Mouse (Mus musculus) limb, embryonic 12.5 days (tissue): Measurements from ENCODE around the gene Prr15. TPM values are rescaled to one million over a fixed set of nuclear protein-coding genes. Genes with fewer than 3 reads are reported as not detected.
A peak's percentile ranks its signal among the peaks of the same experiment; 100 is the strongest.

Experiments used
- ATAC-seq: fragments of 200-750 bp; cut with Nextera tagmentation; 2 replicates; pipeline ENCODE4 v1.8.0; 2017; ENCODE audit warnings: low read depth, moderate TSS enrichment; ENCODE audit not compliant: insufficient number of reproducible peaks, insufficient read depth, low FRiP score, low TSS enrichment
- H3K27ac ChIP-seq: fragments of 300-500 bp; sonication (generic); 2 replicates; pipeline ENCODE4 v1.5.1; 2016; ENCODE audit warnings: mild to moderate bottlenecking, moderate library complexity
- H3K27me3 ChIP-seq: fragments of 300-500 bp; sonication (generic); 2 replicates; pipeline ENCODE4 v1.6.1; 2016; ENCODE audit warnings: mild to moderate bottlenecking, moderate library complexity
- H3K36me3 ChIP-seq: fragments of 300-500 bp; sonication (generic); 2 replicates; pipeline ENCODE4 v1.6.1; 2016; ENCODE audit warnings: mild to moderate bottlenecking, moderate library complexity
- H3K4me1 ChIP-seq: fragments of 300-500 bp; sonication (generic); replicated peaks from 2 replicates; pipeline ENCODE4 v1.6.1; 2016
- H3K4me2 ChIP-seq: fragments of 300-500 bp; sonication (generic); 2 replicates; pipeline ENCODE4 v1.6.1; 2016; ENCODE audit warnings: mild to moderate bottlenecking, moderate library complexity
- H3K4me3 ChIP-seq: fragments of 300-500 bp; sonication (generic); replicated peaks from 2 replicates; pipeline ENCODE4 v1.5.1; 2016; ENCODE audit warnings: mild to moderate bottlenecking
- H3K9ac ChIP-seq: fragments of 300-500 bp; sonication (generic); replicated peaks from 2 replicates; pipeline ENCODE4 v1.6.1; 2016; ENCODE audit warnings: mild to moderate bottlenecking, moderate library complexity
- H3K9me3 ChIP-seq: fragments of 300-500 bp; sonication (generic); 2 replicates; pipeline ENCODE4 v1.6.1; 2016; ENCODE audit warnings: mild to moderate bottlenecking, moderate library complexity
- WGBS: fragments of 180-500 bp; shearing (Covaris S2); methylation state at CpG from one replicate; pipeline ENCODE4 v1.1.7; 2016; 5-methylcytosine and 5-hydroxymethylcytosine counted together
- polyA plus RNA-seq: library from polyadenylated mRNA; unstranded; fragments of >200 nt; fragmentation: Nextera tagmentation; extraction: Ambion mirVana; gene quantifications from 2 replicates; pipeline ENCODE4 v1.2.1, GENCODE M21; 2016

Prr15 gene
- polyA plus RNA-seq, 1 experiment from 2014 or later, result 0.40 TPM

DNA sequence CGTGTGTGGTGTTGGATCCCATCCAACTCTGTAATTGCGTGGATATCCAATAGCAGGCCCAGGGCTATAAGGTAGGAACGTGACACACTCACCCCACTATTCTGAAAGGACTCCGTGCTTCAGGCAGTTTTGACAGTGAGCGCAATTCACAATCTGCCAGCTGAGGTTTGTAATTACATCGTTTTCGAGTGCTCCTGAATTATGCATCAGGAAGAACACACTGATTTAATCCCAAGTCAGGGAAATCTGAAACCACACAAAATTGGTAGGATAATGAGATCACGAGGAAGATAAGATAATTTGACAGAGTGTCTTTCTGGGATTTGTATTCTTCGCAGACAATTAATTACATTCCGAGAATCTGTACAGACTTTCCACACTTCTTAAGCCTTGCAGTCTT is 6.1 kb downstream of the Prr15 start:
- no peak overlapping the region for H3K4me3 ChIP-seq
- no peaks in the 10 kb centered on the region for H3K36me3 ChIP-seq
- 44% methylated on average over 10 of the region's 10 CpGs for WGBS
- no peak for ATAC-seq
- H3K4me2 ChIP-seq, result no peak overlapping the region
- peaks cover 42% of the 10 kb centered on the region for H3K4me1 ChIP-seq
- H3K27ac ChIP-seq, result no peak overlapping the region
- H3K27me3 ChIP-seq, result peaks cover 52% of the 10 kb centered on the region
- H3K9me3 ChIP-seq, result no peaks in the 10 kb centered on the region
- H3K9ac ChIP-seq, result no peak overlapping the region

GRCm38 (mm10) chr6:54332203-54332602 is 6.6 kb downstream of the Prr15 start:
- Histone ChIP-seq H3K27ac (no peak overlapping the region), H3K4me2 (no peak overlapping the region)
- no peak for ATAC-seq

GRCm38 (mm10) chr6:54333116-54333651 is 7.5 kb downstream of the Prr15 start:
- Histone ChIP-seq H3K9me3 (no peaks in the 10 kb centered on the region), H3K9ac (no peak overlapping the region), H3K4me2 (no peak overlapping the region), H3K4me3 (no peak overlapping the region), H3K27ac (no peak overlapping the region), H3K4me1 (peaks cover 33% of the 10 kb centered on the region), H3K27me3 (peaks cover 38% of the 10 kb centered on the region), H3K36me3 (no peaks in the 10 kb centered on the region)
- 48% methylated on average over 11 of the region's 11 CpGs for WGBS
- ATAC-seq, result 0 out of 2 replicates have a peak, but pooled peaks have one; percentile 8

More at GRCm38 (mm10) chr6:54332203-54332602, 6.6 kb downstream of the Prr15 start:
- peaks cover 38% of the 10 kb centered on the region for H3K4me1 ChIP-seq
- H3K9ac ChIP-seq, result no peak overlapping the region
- peaks cover 48% of the 10 kb centered on the region for H3K27me3 ChIP-seq
- 43% methylated on average over 8 of the region's 8 CpGs for WGBS
- H3K36me3 ChIP-seq, result no peaks in the 10 kb centered on the region
- H3K9me3 ChIP-seq, result no peaks in the 10 kb centered on the region
- H3K4me3 ChIP-seq, result no peak overlapping the region

DNA sequence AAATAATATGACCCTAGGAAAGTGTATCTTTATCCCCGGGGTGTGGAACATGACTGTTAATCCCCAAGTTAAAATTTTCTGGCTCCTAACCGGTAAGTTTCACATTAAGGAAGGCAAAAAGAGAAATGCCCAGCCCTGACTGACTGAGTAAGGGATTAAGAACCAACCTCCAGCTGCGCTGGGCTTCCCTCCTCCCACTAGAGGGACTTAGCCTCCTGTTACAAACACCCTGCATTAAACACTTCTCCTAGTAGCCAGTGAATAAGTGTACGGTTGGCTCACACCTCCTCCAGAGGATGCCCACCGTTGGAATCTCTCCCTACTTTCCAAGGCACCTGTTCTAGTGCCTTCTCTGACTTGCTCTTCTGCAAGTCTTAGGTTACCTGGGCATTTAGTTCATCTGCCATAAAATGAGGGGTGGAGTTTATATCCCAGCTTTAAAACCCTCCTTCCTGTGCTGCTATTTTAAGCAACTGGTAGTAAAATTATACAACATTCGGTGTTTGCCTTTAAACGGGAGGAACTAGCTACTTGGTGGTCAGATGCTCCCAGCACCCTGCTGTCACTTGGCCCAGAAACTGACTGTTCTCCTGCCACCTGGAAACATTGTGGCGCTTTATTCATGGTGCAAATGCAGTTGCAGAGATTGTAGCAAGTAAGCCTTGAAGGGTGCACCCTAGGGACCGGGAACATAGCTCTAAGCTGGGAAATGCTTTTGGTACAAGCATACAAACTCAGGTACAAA is 8.2 kb downstream of the Prr15 start:
- H3K9me3 ChIP-seq, result no peaks in the 10 kb centered on the region
- H3K4me3 ChIP-seq, result no peak overlapping the region
- no peak overlapping the region for H3K27ac ChIP-seq
- 22% methylated on average over 9 of the region's 9 CpGs for WGBS
- H3K4me1 ChIP-seq, result peaks cover 33% of the 10 kb centered on the region
- H3K9ac ChIP-seq, result no peak overlapping the region
- H3K27me3 ChIP-seq, result peaks cover 31% of the 10 kb centered on the region
- ATAC-seq, result peak; percentile 30; the same call in 1 of the 2 replicates
- no peak overlapping the region for H3K4me2 ChIP-seq
- no peaks in the 10 kb centered on the region for H3K36me3 ChIP-seq

GRCm38 (mm10) chr6:54337321-54337720 is 11.7 kb downstream of the Prr15 start:
- Histone ChIP-seq H3K4me2 (no peak overlapping the region), H3K4me3 (no peak overlapping the region), H3K36me3 (no peaks in the 10 kb centered on the region), H3K27me3 (peaks cover 14% of the 10 kb centered on the region; the same call in 1 of the 2 replicates), H3K4me1 (peaks cover 25% of the 10 kb centered on the region), H3K27ac (no peak overlapping the region), H3K9ac (no peak overlapping the region), H3K9me3 (no peaks in the 10 kb centered on the region)
- WGBS, result 71% methylated on average over 6 of the region's 6 CpGs
- no peak for ATAC-seq

GRCm38 (mm10) chr6:54341133-54341532 is 15.5 kb downstream of the Prr15 start:
- WGBS, result 90% methylated on average over 5 of the region's 5 CpGs
- Histone ChIP-seq H3K27ac (no peak overlapping the region), H3K4me1 (0 out of 2 replicates have a peak, but pooled peaks cover 4% of the 10 kb centered on the region), H3K27me3 (no peaks in the 10 kb centered on the region; the same call in 1 of the 2 replicates), H3K9me3 (no peaks in the 10 kb centered on the region), H3K36me3 (no peaks in the 10 kb centered on the region), H3K9ac (no peak overlapping the region), H3K4me3 (no peak overlapping the region), H3K4me2 (no peak overlapping the region)
- ATAC-seq, result no peak

GRCm38 (mm10) chr6:54342223-54342622 is 16.6 kb downstream of the Prr15 start:
- Histone ChIP-seq H3K27ac (no peak overlapping the region), H3K4me2 (no peak overlapping the region), H3K9me3 (no peaks in the 10 kb centered on the region), H3K9ac (no peak overlapping the region), H3K36me3 (no peaks in the 10 kb centered on the region), H3K4me3 (no peak overlapping the region), H3K27me3 (no peaks in the 10 kb centered on the region), H3K4me1 (0 out of 2 replicates have a peak, but pooled peaks cover 4% of the 10 kb centered on the region)
- 87% methylated on average over 10 of the region's 10 CpGs for WGBS
- no peak for ATAC-seq

- 78% methylated on average over 5 of the region's 5 CpGs for WGBS
Observed at GRCm38 (mm10) chr6:54351860-54352259, 26.2 kb downstream of the Prr15 start.

GRCm38 (mm10) chr6:54352931-54353690 is 27.5 kb downstream of the Prr15 start:
- Histone ChIP-seq H3K9me3 (no peaks in the 10 kb centered on the region), H3K9ac (no peak overlapping the region), H3K4me1 (no peaks in the 10 kb centered on the region), H3K4me2 (no peak overlapping the region), H3K27me3 (no peaks in the 10 kb centered on the region), H3K36me3 (no peaks in the 10 kb centered on the region), H3K4me3 (no peak overlapping the region), H3K27ac (no peak overlapping the region)
- WGBS, result 75% methylated on average over 14 of the region's 14 CpGs
- ATAC-seq, result no peak

More at GRCm38 (mm10) chr6:54351860-54352259, 26.2 kb downstream of the Prr15 start:
- no peaks in the 10 kb centered on the region for H3K36me3 ChIP-seq
- no peaks in the 10 kb centered on the region for H3K27me3 ChIP-seq
- H3K4me3 ChIP-seq, result no peak overlapping the region
- H3K9me3 ChIP-seq, result no peaks in the 10 kb centered on the region
- no peak overlapping the region for H3K4me2 ChIP-seq
- H3K27ac ChIP-seq, result no peak overlapping the region
- ATAC-seq, result no peak
- H3K4me1 ChIP-seq, result no peaks in the 10 kb centered on the region
- H3K9ac ChIP-seq, result no peak overlapping the region

GRCm38 (mm10) chr6:54353698-54354097 is 28.1 kb downstream of the Prr15 start:
- Histone ChIP-seq H3K27ac (no peak overlapping the region), H3K4me1 (no peaks in the 10 kb centered on the region), H3K27me3 (no peaks in the 10 kb centered on the region), H3K9ac (no peak overlapping the region), H3K9me3 (no peaks in the 10 kb centered on the region), H3K4me3 (no peak overlapping the region), H3K4me2 (no peak overlapping the region), H3K36me3 (no peaks in the 10 kb centered on the region)
- no peak for ATAC-seq
- WGBS, result 90% methylated on average over 5 of the region's 5 CpGs

- Histone ChIP-seq H3K4me1 (no peaks in the 10 kb centered on the region), H3K36me3 (no peaks in the 10 kb centered on the region), H3K9me3 (no peaks in the 10 kb centered on the region), H3K4me3 (no peak overlapping the region), H3K27me3 (no peaks in the 10 kb centered on the region), H3K27ac (no peak overlapping the region), H3K9ac (no peak overlapping the region), H3K4me2 (no peak overlapping the region)
- no peak for ATAC-seq
- WGBS, result 75% methylated on average over 6 of the region's 6 CpGs
Observed at GRCm38 (mm10) chr6:54355626-54356025, 30.0 kb downstream of the Prr15 start.
